Mouse (Mus musculus) midbrain, embryonic 12.5 days (tissue): ENCODE results near the gene Tgif2. TPM values are rescaled to one million over a fixed set of nuclear protein-coding genes. Genes with fewer than 3 reads are reported as not detected.
"Not testable (repeated sequence)": the region's sequence is repeated elsewhere in the genome, so short reads cannot be mapped to it uniquely, and the experiment has no call there.

Experiments
- ATAC-seq: fragments of 200-750 bp; cut with Nextera tagmentation; 2 replicates; pipeline ENCODE4 v1.8.0; 2017; ENCODE audit warnings: low read depth, moderate TSS enrichment, moderate library complexity; ENCODE audit not compliant: low FRiP score
- H3K27ac ChIP-seq: fragments of 300-500 bp; sonication (generic); replicated peaks from 2 replicates; pipeline ENCODE4 v1.5.1; 2016; ENCODE audit warnings: mild to moderate bottlenecking
- H3K27me3 ChIP-seq: fragments of 300-500 bp; sonication (generic); 2 replicates; pipeline ENCODE4 v1.6.1; 2016; ENCODE audit warnings: mild to moderate bottlenecking
- H3K36me3 ChIP-seq: fragments of 300-500 bp; sonication (generic); 2 replicates; pipeline ENCODE4 v1.6.1; 2016
- H3K4me1 ChIP-seq: fragments of 300-500 bp; sonication (generic); 2 replicates; pipeline ENCODE4 v1.6.1; 2016
- H3K4me2 ChIP-seq: fragments of 300-500 bp; sonication (generic); replicated peaks from 2 replicates; pipeline ENCODE4 v1.6.1; 2016; ENCODE audit warnings: mild to moderate bottlenecking, moderate library complexity
- H3K4me3 ChIP-seq: fragments of 300-500 bp; sonication (generic); 2 replicates; pipeline ENCODE4 v1.5.1; 2016; ENCODE audit warnings: mild to moderate bottlenecking
- H3K9ac ChIP-seq: fragments of 300-500 bp; sonication (generic); replicated peaks from 2 replicates; pipeline ENCODE4 v1.6.1; 2016; ENCODE audit warnings: mild to moderate bottlenecking, moderate library complexity
- H3K9me3 ChIP-seq: fragments of 300-500 bp; sonication (generic); 2 replicates; pipeline ENCODE4 v1.6.1; 2016; ENCODE audit warnings: mild to moderate bottlenecking
- WGBS: fragments of 180-500 bp; shearing (Covaris S2); methylation state at CpG from one replicate; pipeline ENCODE4 v1.1.7; 2016; 5-methylcytosine and 5-hydroxymethylcytosine counted together
- polyA plus RNA-seq: library from polyadenylated mRNA; unstranded; fragments of >200 nt; fragmentation: Nextera tagmentation; extraction: Ambion mirVana; gene quantifications from 2 replicates; pipeline ENCODE4 v1.2.1, GENCODE M21; 2016

The Tgif2 gene
- polyA plus RNA-seq, 1 experiment from 2014 or later, result 76.9 TPM

GRCm38 (mm10) chr2:156847653-156848052 is 7.8 kb downstream of the Tgif2 start:
- no peaks in the 10 kb centered on the region for H3K27me3 ChIP-seq
- peaks cover 40% of the 10 kb centered on the region for H3K4me1 ChIP-seq
- H3K4me2 ChIP-seq, result no peak overlapping the region
- peak overlapping the region; percentile 64 for H3K27ac ChIP-seq
- WGBS, result 68% methylated on average over 6 of the region's 6 CpGs
- H3K4me3 ChIP-seq, result no peak overlapping the region
- no peak for ATAC-seq
- H3K36me3 ChIP-seq, result peaks cover 75% of the 10 kb centered on the region
- H3K9me3 ChIP-seq, result no peaks in the 10 kb centered on the region
- H3K9ac ChIP-seq, result no peak overlapping the region; the same call in 1 of the 2 replicates

- WGBS, result 91% methylated on average over 6 of the region's 6 CpGs
- no peak overlapping the region for H3K4me2 ChIP-seq
- no peak overlapping the region for H3K27ac ChIP-seq
- H3K27me3 ChIP-seq, result no peaks in the 10 kb centered on the region
- H3K9me3 ChIP-seq, result no peaks in the 10 kb centered on the region
- peaks cover 30% of the 10 kb centered on the region for H3K4me1 ChIP-seq
- peaks cover 75% of the 10 kb centered on the region for H3K36me3 ChIP-seq
- no peak overlapping the region for H3K4me3 ChIP-seq
- no peak for ATAC-seq
- H3K9ac ChIP-seq, result no peak overlapping the region
Observed at GRCm38 (mm10) chr2:156848526-156849182, 8.8 kb downstream of the Tgif2 start.

GRCm38 (mm10) chr2:156850505-156850904 is 10.7 kb downstream of the Tgif2 start:
- Histone ChIP-seq H3K27ac (no peak overlapping the region), H3K9ac (no peak overlapping the region), H3K36me3 (peaks cover 72% of the 10 kb centered on the region), H3K4me1 (peaks cover 12% of the 10 kb centered on the region), H3K9me3 (no peaks in the 10 kb centered on the region), H3K27me3 (no peaks in the 10 kb centered on the region), H3K4me3 (no peak overlapping the region), H3K4me2 (no peak overlapping the region)
- WGBS, result 92% methylated on average over 5 of the region's 5 CpGs
- ATAC-seq, result no peak

GRCm38 (mm10) chr2:156853584-156853983 is 13.8 kb downstream of the Tgif2 start:
- H3K27ac ChIP-seq, H3K9me3 ChIP-seq, H3K4me2 ChIP-seq, ATAC-seq, H3K27me3 ChIP-seq, H3K4me1 ChIP-seq, H3K4me3 ChIP-seq, H3K9ac ChIP-seq: not testable (repeated sequence)
- WGBS, result 92% methylated on average over 9 of the region's 13 CpGs
- peaks cover 62% of the 10 kb centered on the region for H3K36me3 ChIP-seq

GRCm38 (mm10) chr2:156853999-156854771 is 14.4 kb downstream of the Tgif2 start:
- not testable (repeated sequence) for H3K27me3 ChIP-seq, ATAC-seq, H3K4me3 ChIP-seq, H3K4me1 ChIP-seq, H3K27ac ChIP-seq, H3K9me3 ChIP-seq, H3K9ac ChIP-seq, H3K4me2 ChIP-seq
- peaks cover 58% of the 10 kb centered on the region for H3K36me3 ChIP-seq
- WGBS, result 52% methylated on average over 13 of the region's 13 CpGs

- H3K27me3 ChIP-seq, result no peaks in the 10 kb centered on the region
- H3K27ac ChIP-seq, result no peak overlapping the region
- H3K9ac ChIP-seq, result no peak overlapping the region
- no peak for ATAC-seq
- no peak overlapping the region for H3K4me2 ChIP-seq
- no peak overlapping the region for H3K4me3 ChIP-seq
- H3K9me3 ChIP-seq, result no peaks in the 10 kb centered on the region
- peaks cover 38% of the 10 kb centered on the region for H3K36me3 ChIP-seq
- 94% methylated on average over 1 of the region's 1 CpGs for WGBS
- H3K4me1 ChIP-seq, result peaks cover 5% of the 10 kb centered on the region; the same call in 1 of the 2 replicates
Observed at GRCm38 (mm10) chr2:156856311-156856710, 16.5 kb downstream of the Tgif2 start.

- peaks cover 28% of the 10 kb centered on the region for H3K36me3 ChIP-seq
- H3K9me3 ChIP-seq, result no peaks in the 10 kb centered on the region
- no peak overlapping the region for H3K4me2 ChIP-seq
- no peak overlapping the region for H3K9ac ChIP-seq
- H3K27me3 ChIP-seq, result no peaks in the 10 kb centered on the region
- H3K27ac ChIP-seq, result no peak overlapping the region
- H3K4me1 ChIP-seq, result peaks cover 10% of the 10 kb centered on the region
- 78% methylated on average over 3 of the region's 3 CpGs for WGBS
- no peak for ATAC-seq
- no peak overlapping the region for H3K4me3 ChIP-seq
Observed at GRCm38 (mm10) chr2:156857385-156857791, 17.6 kb downstream of the Tgif2 start.

- WGBS, result 89% methylated on average over 2 of the region's 2 CpGs
- ATAC-seq, result no peak
- no peaks in the 10 kb centered on the region for H3K27me3 ChIP-seq
- H3K4me3 ChIP-seq, result no peak within 1 kb of the TSS
- H3K27ac ChIP-seq, result no peak within 1 kb of the TSS
- H3K4me2 ChIP-seq, result no peak within 1 kb of the TSS
- H3K4me1 ChIP-seq, result peaks cover 10% of the 10 kb centered on the region
- no peak within 1 kb of the TSS for H3K9ac ChIP-seq
- peaks cover 27% of the 10 kb centered on the region for H3K36me3 ChIP-seq
- H3K9me3 ChIP-seq, result no peaks in the 10 kb centered on the region
Observed at GRCm38 (mm10) chr2:156857835-156858234, 18.0 kb downstream of the Tgif2 start, which contains the start of gene 4930518I15Rik. TSS of gene 4930518I15Rik (minus strand) at chr2:156857946.

- WGBS, result 92% methylated on average over 7 of the region's 7 CpGs
Observed at GRCm38 (mm10) chr2:156858671-156859070, 18.9 kb downstream of the Tgif2 start.

GRCm38 (mm10) chr2:156862041-156862717 is 22.4 kb downstream of the Tgif2 start:
- no peak for ATAC-seq
- Histone ChIP-seq H3K36me3 (peaks cover 28% of the 10 kb centered on the region), H3K4me2 (peak overlapping the region; percentile 57), H3K4me3 (peak overlapping the region; percentile 94), H3K9ac (peak overlapping the region; percentile 98), H3K27ac (peak overlapping the region; percentile 90), H3K4me1 (peaks cover 23% of the 10 kb centered on the region), H3K27me3 (no peaks in the 10 kb centered on the region), H3K9me3 (no peaks in the 10 kb centered on the region)
- under 1% methylated on average over 19 of the region's 19 CpGs for WGBS

More at GRCm38 (mm10) chr2:156858671-156859070, 18.9 kb downstream of the Tgif2 start:
- Histone ChIP-seq H3K27me3 (no peaks in the 10 kb centered on the region), H3K36me3 (peaks cover 27% of the 10 kb centered on the region), H3K4me1 (peaks cover 12% of the 10 kb centered on the region), H3K9me3 (no peaks in the 10 kb centered on the region), H3K27ac (no peak overlapping the region), H3K9ac (no peak overlapping the region), H3K4me3 (no peak overlapping the region), H3K4me2 (no peak overlapping the region)
- no peak for ATAC-seq

- H3K9ac ChIP-seq, result peak within 1 kb of the TSS; percentile 98
- H3K4me3 ChIP-seq, result peak within 1 kb of the TSS; percentile 94
- no peaks in the 10 kb centered on the region for H3K27me3 ChIP-seq
- H3K27ac ChIP-seq, result peak within 1 kb of the TSS; percentile 90
- WGBS, result under 1% methylated on average over 98 of the region's 98 CpGs
- ATAC-seq, result peak; percentile 98
- H3K4me1 ChIP-seq, result peaks cover 23% of the 10 kb centered on the region
- H3K9me3 ChIP-seq, result no peaks in the 10 kb centered on the region
- H3K4me2 ChIP-seq, result peak within 1 kb of the TSS; percentile 83
- peaks cover 33% of the 10 kb centered on the region for H3K36me3 ChIP-seq
Observed at GRCm38 (mm10) chr2:156862772-156863486, 23.1 kb downstream of the Tgif2 start, which contains the start of gene Rab5if. TSS of gene Rab5if (plus strand) at chr2:156863128.
